Comparison of ENCODE assay signal across 9 mouse cellular contexts in genomic region chr1:74081573-74081989, GRCm38 (mm10). TPM values are rescaled to one million over a fixed set of nuclear protein-coding genes. Genes with fewer than 3 reads are reported as not detected.
DNase-seq lines count a peak whose midpoint lies in the region; ATAC-seq lines count a peak whose summit lies in the region.
"Had no signal": no experiment of that assay in that cellular context is flagged by ENCODE, and none has a peak within 500 bp of the region (broad histone marks: within the 10 kb centered on the region; RNA-seq: fewer than 3 reads in every experiment).

No protein-coding gene starts in this region.

- H3K4me2 ChIP-seq in liver, embryonic 11.5 days = peak overlapping the region; percentile 16; the same call in 1 of the 2 replicates
- H3K4me2 ChIP-seq: midbrain, embryonic 12.5 days had no signal

- peak; percentile 12 to 71 for DNase-seq in left cerebral cortex, postnatal 25 days (ENCODE audit: low spot score in 2 of 2)
- DNase-seq in left cerebral cortex, adult 11 months (ENCODE audit: low spot score) = no peak
- peak; percentile 63 for DNase-seq in MEL-GATA-1-ER (ENCODE audit: extremely low read depth, low read depth)
- DNase-seq in liver, embryonic 11.5 days (ENCODE audit: low spot score) = no peak
- no peak for DNase-seq in cerebellum, adult 18-20 months
- no peak for DNase-seq in adrenal gland, postnatal 25 days

- WGBS in liver, embryonic 11.5 days = 15% methylated on average over 2 of the region's 2 CpGs

- intact Hi-C loops in left cerebral cortex, postnatal 25 days (cut with DNase I) = no loop called here

- H3K36me3 ChIP-seq in liver, embryonic 11.5 days (ENCODE audit: control insufficient read depth, insufficient read depth, low read length) = no peaks in the 10 kb centered on the region
- H3K36me3 ChIP-seq: midbrain, embryonic 12.5 days had no signal

- no peak overlapping the region for H3K9ac ChIP-seq in liver, embryonic 11.5 days (ENCODE audit: low read depth, low read length)
- H3K9ac ChIP-seq: midbrain, embryonic 12.5 days had no signal

- no peaks in the 10 kb centered on the region for H3K27me3 ChIP-seq in liver, embryonic 11.5 days (replicated peaks; ENCODE audit: control insufficient read depth, insufficient read depth, low read length)
- H3K27me3 ChIP-seq: midbrain, embryonic 12.5 days had no signal

- no peaks in the 10 kb centered on the region for H3K9me3 ChIP-seq in liver, embryonic 11.5 days (ENCODE audit: control insufficient read depth, low read length)
- H3K9me3 ChIP-seq: midbrain, embryonic 12.5 days had no signal

- peak overlapping the region; percentile 72 for H3K27ac ChIP-seq in liver, embryonic 11.5 days (ENCODE audit: low read depth, low read length)
- H3K27ac ChIP-seq: midbrain, embryonic 12.5 days had no signal

- peak; percentile 64 for ATAC-seq in common myeloid progenitor, adult 5-6 weeks (replicated peaks; ENCODE audit: low read depth, poor library complexity, severe bottlenecking)
- ATAC-seq in liver, embryonic 11.5 days (replicated peaks; ENCODE audit: low FRiP score) = no peak
- no peak for ATAC-seq in erythroblast, adult 5-6 weeks (replicated peaks; ENCODE audit: low FRiP score, poor library complexity, severe bottlenecking)

- H3K4me1 ChIP-seq in liver, embryonic 11.5 days (replicated peaks; ENCODE audit: control insufficient read depth, insufficient read depth, low read length) = peaks cover 24% of the 10 kb centered on the region

- H3K4me3 ChIP-seq in liver, embryonic 11.5 days (ENCODE audit: low read depth, low read length) = no peak overlapping the region
- H3K4me3 ChIP-seq: midbrain, embryonic 12.5 days had no signal

RNA-seq across cellular contexts. Expression of gene Tns1, which starts 42.7 kb away (rescaled TPM):
- 10 to 100 TPM; 35.1 to 40.3 TPM for total RNA-seq in left cerebral cortex, postnatal 25 days (2021)
- 15.4 and 39.4 TPM in 2 replicates for total RNA-seq in common myeloid progenitor, adult 5-6 weeks (2017)
- 19.4 and 20.4 TPM in 2 replicates for polyA plus RNA-seq in liver, embryonic 11.5 days (2014; fragmentation: Nextera tagmentation; extraction: Ambion mirVana)
- 270 and 436 TPM in 2 replicates for total RNA-seq in adrenal gland, postnatal 25 days (2021)
- total RNA-seq in erythroblast, adult 5-6 weeks (2015; ENCODE audit: low replicate concordance) = 8.5 and 9.2 TPM in 2 replicates
- total RNA-seq in erythroblast, adult 5-6 weeks (2017; ENCODE audit: low replicate concordance) = 11.9 and 21.6 TPM in 2 replicates

RNA-seq across cellular contexts. Expression of gene Rufy4, which starts 43.8 kb away (rescaled TPM):
- not detected for total RNA-seq in left cerebral cortex, postnatal 25 days (2021)
- 3.8 and 4.0 TPM in 2 replicates for total RNA-seq in common myeloid progenitor, adult 5-6 weeks (2017)
- 0.17 and 0.34 TPM in 2 replicates for polyA plus RNA-seq in liver, embryonic 11.5 days (2014; fragmentation: Nextera tagmentation; extraction: Ambion mirVana)
- total RNA-seq in adrenal gland, postnatal 25 days (2021) = 2.2 and 2.3 TPM in 2 replicates
- not detected in 2 replicates for total RNA-seq in erythroblast, adult 5-6 weeks (2015; ENCODE audit: low replicate concordance)
- total RNA-seq in erythroblast, adult 5-6 weeks (2017; ENCODE audit: low replicate concordance) = not detected in 2 replicates

Comparison
In these comparisons a context has a peak if more than half of its experiments do, and no peak if none do; other contexts are left out.
1. DNase-seq: peak in left cerebral cortex, postnatal 25 days (2 of 2) and MEL-GATA-1-ER (single experiment); none in left cerebral cortex, adult 11 months (single experiment), liver, embryonic 11.5 days (single experiment), cerebellum, adult 18-20 months (0 of 2) and adrenal gland, postnatal 25 days (single experiment).